Mouse (Mus musculus) embryonic facial prominence, embryonic 11.5 days (tissue): Measurements from ENCODE around the gene Ocln. TPM values are rescaled to one million over a fixed set of nuclear protein-coding genes. Genes with fewer than 3 reads are reported as not detected.
"Not testable (repeated sequence)": the region's sequence is repeated elsewhere in the genome, so short reads cannot be mapped to it uniquely, and the experiment has no call there.

Experiments used
- ATAC-seq: fragments of 200-750 bp; cut with Nextera tagmentation; replicated peaks from 2 replicates; pipeline ENCODE4 v1.8.0; 2017; ENCODE audit warnings: low read depth; ENCODE audit not compliant: insufficient number of reproducible peaks, low FRiP score, low TSS enrichment
- DNase-seq: peaks from one replicate; pipeline ENCODE4 v3.0.0-alpha.2; 2015; ENCODE audit warnings: low spot score
- H3K27ac ChIP-seq: fragments of 300-500 bp; sonication (generic); replicated peaks from 2 replicates; pipeline ENCODE4 v1.5.1; 2014; ENCODE audit warnings: mild to moderate bottlenecking, low read depth, low read length, control low read depth
- H3K27me3 ChIP-seq: fragments of 300-500 bp; sonication (generic); 2 replicates; pipeline ENCODE4 v1.6.1; 2014; ENCODE audit warnings: mild to moderate bottlenecking, low read length, moderate library complexity, mixed read lengths; ENCODE audit not compliant: control insufficient read depth, insufficient read depth
- H3K36me3 ChIP-seq: fragments of 300-500 bp; sonication (generic); replicated peaks from 2 replicates; pipeline ENCODE4 v1.6.1; 2014; ENCODE audit warnings: low read depth, mild to moderate bottlenecking, low read length, moderate library complexity, mixed read lengths; ENCODE audit not compliant: control insufficient read depth, insufficient read depth
- H3K4me1 ChIP-seq: fragments of 300-500 bp; sonication (generic); 2 replicates; pipeline ENCODE4 v1.6.1; 2014; ENCODE audit warnings: low read length, mixed read lengths; ENCODE audit not compliant: control insufficient read depth, insufficient read depth
- H3K4me2 ChIP-seq: fragments of 300-500 bp; sonication (generic); 2 replicates; pipeline ENCODE4 v1.6.1; 2014; ENCODE audit warnings: low read depth, mild to moderate bottlenecking, control low read depth, low read length, moderate library complexity
- H3K4me3 ChIP-seq: fragments of 300-500 bp; sonication (generic); 2 replicates; pipeline ENCODE4 v1.5.1; 2014; ENCODE audit warnings: low read depth, low read length, control low read depth
- H3K9ac ChIP-seq: fragments of 300-500 bp; sonication (generic); replicated peaks from 2 replicates; pipeline ENCODE4 v1.6.1; 2014; ENCODE audit warnings: mild to moderate bottlenecking, control low read depth, low read length
- H3K9me3 ChIP-seq: fragments of 300-500 bp; sonication (generic); replicated peaks from 2 replicates; pipeline ENCODE4 v1.6.1; 2016; ENCODE audit warnings: mild to moderate bottlenecking, low read length, inconsistent platforms, mixed read lengths; ENCODE audit not compliant: control insufficient read depth
- WGBS: fragments of 180-500 bp; shearing (Covaris S2); extraction: QIAGEN DNeasy Blood & Tissue Kit; methylation state at CpG from one replicate; pipeline ENCODE4 v1.1.7; 2014; 5-methylcytosine and 5-hydroxymethylcytosine counted together
- polyA plus RNA-seq: library from polyadenylated mRNA; unstranded; fragments of >200 nt; fragmentation: Nextera tagmentation; extraction: Ambion mirVana; gene quantifications from 2 replicates; pipeline ENCODE4 v1.2.1, GENCODE M21; 2014

Gene Ocln
- polyA plus RNA-seq, 1 experiment from 2014 or later, result 6.7 TPM

- 62% methylated on average over 8 of the region's 8 CpGs for WGBS
Measured at GRCm38 (mm10) chr13:100494370-100494769, 58.1 kb downstream of the Ocln start.

DNA sequence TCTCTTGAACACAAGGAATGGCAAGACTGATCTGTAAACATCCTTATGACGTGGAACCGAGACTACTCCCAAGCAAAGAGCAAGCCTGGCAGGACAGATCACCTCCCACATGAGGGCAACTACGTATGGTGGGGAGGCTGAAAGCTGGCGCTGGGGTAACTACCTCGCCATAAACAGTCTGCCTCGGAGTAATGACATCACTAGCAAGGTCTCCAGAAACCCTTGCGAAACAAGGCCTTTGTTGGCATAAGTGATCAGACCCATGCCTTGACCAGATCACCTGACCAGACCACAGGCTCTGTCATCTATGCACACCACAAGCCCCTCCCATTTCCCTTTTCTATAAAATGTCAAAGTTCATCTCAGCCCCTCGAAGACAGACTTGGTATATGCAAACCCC lies 59.2 kb downstream of the Ocln start:
- no peak overlapping the region for H3K4me2 ChIP-seq
- ATAC-seq, result 0 out of 2 replicates have a peak, but pooled peaks have one; percentile 16
- no peaks in the 10 kb centered on the region for H3K36me3 ChIP-seq
- H3K27ac ChIP-seq, result no peak overlapping the region
- H3K4me3 ChIP-seq, result no peak overlapping the region
- no peak overlapping the region for H3K9ac ChIP-seq
- no peak for DNase-seq
- no peaks in the 10 kb centered on the region for H3K9me3 ChIP-seq
- 78% methylated on average over 8 of the region's 8 CpGs for WGBS
- H3K27me3 ChIP-seq, result no peaks in the 10 kb centered on the region
- H3K4me1 ChIP-seq, result no peaks in the 10 kb centered on the region

More at GRCm38 (mm10) chr13:100494370-100494769, 58.1 kb downstream of the Ocln start:
- not testable (repeated sequence) for ATAC-seq, H3K27me3 ChIP-seq, H3K9me3 ChIP-seq, H3K9ac ChIP-seq, H3K4me3 ChIP-seq, H3K4me1 ChIP-seq, H3K4me2 ChIP-seq, H3K27ac ChIP-seq, DNase-seq, H3K36me3 ChIP-seq

DNA sequence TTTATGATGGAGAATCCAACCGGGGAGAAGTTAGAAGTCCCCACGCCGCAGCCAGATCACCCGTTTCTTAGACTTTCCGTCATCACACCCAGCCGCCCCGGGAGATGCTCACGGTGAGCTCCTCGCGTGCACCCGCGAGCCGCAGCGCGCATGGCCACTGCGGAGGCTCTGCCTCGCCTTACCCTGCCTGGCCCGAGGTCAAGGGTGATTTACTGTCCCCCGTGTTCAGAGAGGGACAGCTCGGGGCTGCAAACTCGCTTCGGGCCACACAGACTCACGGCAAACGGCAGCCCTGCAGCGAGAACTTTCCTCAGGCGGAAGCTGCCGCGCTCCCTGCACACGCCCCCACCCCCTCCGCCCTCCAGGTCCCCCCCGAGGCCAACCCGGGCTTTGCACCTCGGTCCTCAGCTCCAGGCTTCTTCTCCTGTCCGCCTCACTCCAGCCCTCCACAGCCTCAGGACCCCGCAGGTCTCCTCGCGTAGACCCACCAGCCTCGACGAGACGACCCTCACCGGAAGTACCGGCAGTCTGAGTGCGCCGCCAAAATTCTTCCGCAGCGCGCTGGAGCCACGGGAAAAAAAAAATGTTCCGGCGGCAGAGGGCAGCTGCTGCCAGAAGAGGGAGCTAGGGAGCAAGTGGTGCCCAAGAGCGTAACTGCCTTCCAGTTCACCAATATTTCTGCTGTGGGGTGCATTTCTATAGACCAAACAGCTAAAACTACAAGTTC lies 60.3 kb downstream of the Ocln start, which contains the start of gene Gtf2h2:
TSS of gene Gtf2h2 (minus strand) at position 519 of the 727 bp plus-strand sequence.
- Histone ChIP-seq H3K4me1 (no peaks in the 10 kb centered on the region), H3K4me2 (peak within 1 kb of the TSS; percentile 36), H3K36me3 (no peaks in the 10 kb centered on the region; the same call in 1 of the 2 replicates), H3K4me3 (peak within 1 kb of the TSS; percentile 90), H3K9me3 (no peaks in the 10 kb centered on the region), H3K27ac (peak within 1 kb of the TSS; percentile 75), H3K9ac (peak within 1 kb of the TSS; percentile 90), H3K27me3 (no peaks in the 10 kb centered on the region)
- ATAC-seq, result peak; percentile 85
- peak; percentile 90 for DNase-seq
- WGBS, result under 1% methylated on average over 50 of the region's 51 CpGs

- Histone ChIP-seq H3K4me3 (peak overlapping the region; percentile 90), H3K4me2 (peak overlapping the region; percentile 36), H3K4me1 (no peaks in the 10 kb centered on the region), H3K27me3 (no peaks in the 10 kb centered on the region), H3K9ac (peak overlapping the region; percentile 90), H3K27ac (no peak overlapping the region), H3K36me3 (no peaks in the 10 kb centered on the region; the same call in 1 of the 2 replicates), H3K9me3 (no peaks in the 10 kb centered on the region)
- WGBS, result 18% methylated on average over 6 of the region's 6 CpGs
- ATAC-seq (no peak), DNase-seq (no peak)
Measured at GRCm38 (mm10) chr13:100491623-100492022, 60.9 kb downstream of the Ocln start.

DNA sequence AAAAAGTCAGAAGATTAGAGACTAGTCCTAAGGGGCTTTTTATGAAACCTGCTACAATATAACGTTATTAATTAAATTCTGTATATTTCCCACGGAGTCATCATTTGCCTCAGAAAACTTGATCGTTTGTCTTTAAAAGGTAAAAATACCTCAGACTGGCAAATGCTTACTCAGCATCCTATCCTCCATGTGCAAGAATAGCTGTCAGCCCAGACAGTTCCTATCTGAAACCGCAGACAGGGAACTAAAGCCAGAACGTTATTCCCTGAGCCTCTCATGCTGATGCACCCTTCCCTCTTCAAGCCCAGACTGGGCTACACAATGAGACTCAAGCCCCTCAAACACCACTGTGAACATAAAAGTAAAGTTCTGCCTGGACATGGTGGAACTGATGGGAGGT lies 62.1 kb downstream of the Ocln start:
- DNase-seq (no peak), ATAC-seq (no peak)
- no peaks in the 10 kb centered on the region for H3K9me3 ChIP-seq
- no peaks in the 10 kb centered on the region; the same call in 1 of the 2 replicates for H3K36me3 ChIP-seq
- WGBS, result 90% methylated on average over 5 of the region's 5 CpGs
- no peak overlapping the region for H3K4me3 ChIP-seq
- H3K27ac ChIP-seq, result no peak overlapping the region
- H3K27me3 ChIP-seq, result no peaks in the 10 kb centered on the region
- H3K9ac ChIP-seq, result no peak overlapping the region
- no peaks in the 10 kb centered on the region for H3K4me1 ChIP-seq
- no peak overlapping the region for H3K4me2 ChIP-seq

DNA sequence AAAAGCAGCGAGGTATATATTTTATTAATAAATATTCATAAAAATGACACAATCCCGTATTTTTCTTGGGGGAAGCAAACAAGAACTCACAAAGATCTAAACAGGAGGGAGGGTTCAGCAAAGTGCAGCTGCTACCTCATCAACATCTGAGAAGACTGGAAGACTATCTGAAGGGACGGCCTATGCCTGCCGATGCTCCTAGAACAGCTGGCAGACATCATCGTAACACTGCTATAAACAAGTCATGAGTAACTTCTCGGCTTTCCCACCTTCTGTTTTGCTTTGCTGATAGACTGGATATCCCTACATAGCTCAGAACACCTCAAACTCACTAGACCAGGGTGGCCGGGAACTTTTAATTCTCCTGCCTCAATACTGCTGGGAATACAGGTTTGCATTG lies 68.9 kb downstream of the Ocln start:
- no peaks in the 10 kb centered on the region for H3K9me3 ChIP-seq
- H3K4me3 ChIP-seq, result no peak overlapping the region
- no peaks in the 10 kb centered on the region for H3K27me3 ChIP-seq
- DNase-seq, result no peak
- no peak overlapping the region for H3K4me2 ChIP-seq
- 90% methylated on average over 7 of the region's 7 CpGs for WGBS
- no peak for ATAC-seq
- no peak overlapping the region for H3K9ac ChIP-seq
- no peak overlapping the region for H3K27ac ChIP-seq
- H3K4me1 ChIP-seq, result no peaks in the 10 kb centered on the region
- H3K36me3 ChIP-seq, result peaks cover 2% of the 10 kb centered on the region; the same call in 1 of the 2 replicates

GRCm38 (mm10) chr13:100463527-100464222 lies 88.8 kb downstream of the Ocln start:
- ATAC-seq, result no peak
- Histone ChIP-seq H3K4me3 (no peak overlapping the region), H3K9me3 (no peaks in the 10 kb centered on the region), H3K36me3 (peaks cover 6% of the 10 kb centered on the region; the same call in 1 of the 2 replicates), H3K27me3 (no peaks in the 10 kb centered on the region), H3K9ac (no peak overlapping the region), H3K4me1 (no peaks in the 10 kb centered on the region), H3K27ac (no peak overlapping the region), H3K4me2 (no peak overlapping the region)
- no peak for DNase-seq
- 87% methylated on average over 2 of the region's 2 CpGs for WGBS

GRCm38 (mm10) chr13:100461336-100461735 lies 91.2 kb downstream of the Ocln start:
- 79% methylated on average over 3 of the region's 3 CpGs for WGBS
- ATAC-seq, result no peak
- no peaks in the 10 kb centered on the region; the same call in 1 of the 2 replicates for H3K36me3 ChIP-seq

More at GRCm38 (mm10) chr13:100461336-100461735, 91.2 kb downstream of the Ocln start:
- H3K4me1 ChIP-seq, result no peaks in the 10 kb centered on the region
- H3K9ac ChIP-seq, result no peak overlapping the region
- no peaks in the 10 kb centered on the region for H3K27me3 ChIP-seq
- no peak overlapping the region for H3K4me2 ChIP-seq
- H3K27ac ChIP-seq, result no peak overlapping the region
- no peak overlapping the region for H3K4me3 ChIP-seq
- no peaks in the 10 kb centered on the region for H3K9me3 ChIP-seq
- no peak for DNase-seq
